Mouse (Mus musculus) right cerebral cortex, adult 2 months (tissue): ENCODE measurements around the gene C530025M09Rik.

Source experiments
- DNase-seq, 2 experiments: peaks; one replicate each; pipeline ENCODE4 v3.0.0; 2021 to 2022; ENCODE audit warnings: low spot score in 2 of 2

The C530025M09Rik gene

DNA sequence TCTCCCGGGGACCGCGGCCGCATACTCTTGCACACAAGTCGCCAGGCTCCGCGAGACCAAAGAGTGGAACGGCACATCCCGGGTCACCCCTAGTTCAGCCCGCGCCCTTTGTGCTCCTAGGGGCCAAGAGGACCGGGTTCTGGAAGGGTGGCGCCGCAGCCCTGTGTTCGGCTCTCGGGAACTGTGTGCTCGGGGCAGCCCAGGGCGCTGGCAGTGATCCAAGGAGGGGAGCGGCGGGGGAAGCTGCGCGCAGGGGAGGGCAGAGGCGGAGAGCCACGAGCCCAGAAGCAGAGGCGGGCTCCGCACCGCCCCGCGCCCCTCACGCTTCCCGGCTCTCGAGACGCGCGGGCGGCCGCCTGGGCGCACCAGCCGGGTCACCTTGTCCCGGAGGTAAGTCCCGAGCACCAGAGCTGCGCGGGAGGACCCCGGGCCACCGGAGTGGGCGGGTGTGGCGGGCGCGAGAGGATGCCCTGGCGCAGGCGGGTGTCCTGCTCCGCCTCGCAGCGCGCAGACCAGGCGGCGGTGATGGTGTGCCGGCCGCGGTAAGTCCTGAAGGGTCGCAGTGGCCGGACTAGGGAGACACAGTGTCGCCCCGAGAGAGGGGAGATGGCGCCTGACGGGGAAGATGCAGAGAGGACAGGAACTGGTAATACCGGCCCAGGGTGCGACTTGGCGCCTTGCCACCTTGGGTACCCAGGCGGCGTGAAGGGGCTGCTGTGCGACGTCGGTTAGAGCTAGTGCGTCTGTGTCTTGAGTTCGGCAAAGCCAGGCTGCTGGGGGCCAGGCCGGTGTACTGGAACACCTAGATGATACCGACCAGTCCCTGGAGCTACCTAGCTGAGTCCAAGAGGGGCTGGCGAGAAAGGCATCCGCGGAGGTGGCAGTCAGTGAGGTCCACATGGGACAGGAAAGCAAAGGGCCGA lies at the start of gene C530025M09Rik:
Gene C530025M09Rik, minus strand, starts transcription at position 678 of the 923 bp plus-strand sequence.
- peak; percentile 35 to 60 for DNase-seq

DNA sequence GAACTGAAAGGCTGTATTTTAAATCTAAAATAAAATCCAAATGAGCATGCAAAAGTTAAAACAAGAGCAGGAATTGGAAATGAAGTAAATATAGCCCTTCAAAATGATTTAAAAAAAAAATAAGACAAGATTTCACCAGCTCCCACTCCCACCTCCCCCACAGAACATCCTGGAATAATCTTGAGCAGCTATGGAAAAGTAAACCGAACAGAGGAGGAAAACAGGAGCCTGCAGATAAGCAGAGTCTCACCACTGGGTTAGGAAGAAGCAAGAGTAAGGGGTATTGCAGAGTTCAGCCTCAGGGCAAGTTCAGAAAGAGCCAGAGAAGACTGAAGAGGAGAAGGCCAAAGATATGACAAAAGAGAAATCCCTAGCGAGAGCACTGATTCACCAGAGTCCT lies 46.9 kb upstream of the C530025M09Rik start:
- peak; percentile 37 to 46 for DNase-seq

DNA sequence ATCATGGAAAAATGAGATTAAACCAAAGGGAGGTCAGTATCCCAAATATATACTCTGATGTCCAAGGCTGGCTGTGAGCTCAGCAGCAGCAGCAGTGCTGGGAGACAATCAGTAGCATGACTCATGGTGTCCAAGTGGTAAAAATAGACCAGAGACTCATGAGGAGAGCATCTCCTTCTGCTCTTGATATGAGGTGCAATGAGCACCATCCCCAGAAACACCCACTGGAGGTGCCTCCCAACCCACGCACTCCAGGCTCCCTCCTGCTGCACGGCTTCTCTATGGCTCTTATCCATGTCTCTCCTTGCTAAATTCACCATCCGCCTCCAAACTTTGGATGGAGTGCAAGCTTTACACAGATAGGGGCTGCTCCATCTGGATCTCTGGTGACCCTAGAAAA lies 42.3 kb upstream of the C530025M09Rik start:
- DNase-seq: peak; percentile 89 to 90

DNA sequence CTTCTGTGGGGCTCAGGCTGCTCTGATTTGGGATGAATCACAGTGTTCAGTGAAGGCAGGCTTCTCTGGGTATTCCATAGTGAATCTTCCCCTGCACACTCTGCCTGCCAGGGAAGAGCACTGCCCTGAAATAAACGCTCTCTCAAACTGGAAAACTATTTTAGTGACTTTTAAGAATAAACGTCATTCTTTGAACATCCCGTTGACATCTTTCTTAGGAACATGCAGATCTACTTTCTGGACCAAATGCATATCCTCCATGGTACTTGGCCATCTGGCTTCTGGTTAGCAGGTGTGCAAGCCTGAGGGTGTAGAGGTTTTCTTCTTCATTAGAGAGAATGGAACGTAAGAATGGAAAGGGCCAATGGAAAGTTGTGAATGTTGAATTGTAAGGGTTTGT lies 41.5 kb upstream of the C530025M09Rik start:
- peak; percentile 15 to 25 for DNase-seq

DNA sequence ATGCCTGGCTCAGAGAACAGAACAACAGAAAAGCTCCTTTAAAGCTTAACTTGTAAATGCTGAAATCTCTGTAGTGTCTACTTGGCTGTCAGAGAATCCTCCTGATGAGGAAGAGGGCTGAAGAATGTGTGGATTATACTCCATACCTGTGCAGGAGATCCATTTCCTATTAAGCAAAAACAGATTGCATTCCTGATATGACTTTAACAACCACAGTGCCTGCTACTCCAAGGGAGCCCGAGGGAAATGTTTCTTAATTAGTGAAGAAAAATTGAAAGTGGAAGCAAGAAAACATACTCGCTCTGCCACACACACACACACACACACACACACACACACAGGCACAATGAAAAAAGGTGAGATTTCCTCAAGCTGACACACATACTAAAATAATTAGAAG lies 39.5 kb upstream of the C530025M09Rik start:
- no peak for DNase-seq

DNA sequence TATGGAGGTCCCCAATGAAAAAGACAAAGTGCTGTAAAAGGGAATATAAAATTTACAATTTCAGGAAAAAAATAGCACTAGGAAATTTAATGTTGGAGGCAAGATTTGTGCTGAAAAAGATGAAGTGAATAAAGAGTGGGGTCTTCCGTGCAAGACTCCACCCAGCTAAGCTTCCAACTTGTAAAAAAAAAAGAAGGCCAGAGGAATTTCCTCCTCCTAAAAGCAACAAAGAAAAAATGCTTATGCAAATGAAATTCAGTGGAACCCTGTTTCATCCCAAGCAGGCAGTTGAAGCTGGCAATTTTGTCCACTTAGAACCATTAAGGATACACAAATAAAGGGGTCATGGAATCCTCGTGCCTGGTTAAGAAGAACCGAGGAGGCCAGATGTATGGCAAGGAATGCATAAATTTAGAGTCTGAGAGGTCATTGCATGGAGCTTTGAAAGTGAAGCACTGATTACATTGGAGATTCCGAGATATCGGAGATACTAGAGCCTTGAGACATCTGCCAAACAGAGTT lies 35.0 kb upstream of the C530025M09Rik start:
- DNase-seq: no peak

DNA sequence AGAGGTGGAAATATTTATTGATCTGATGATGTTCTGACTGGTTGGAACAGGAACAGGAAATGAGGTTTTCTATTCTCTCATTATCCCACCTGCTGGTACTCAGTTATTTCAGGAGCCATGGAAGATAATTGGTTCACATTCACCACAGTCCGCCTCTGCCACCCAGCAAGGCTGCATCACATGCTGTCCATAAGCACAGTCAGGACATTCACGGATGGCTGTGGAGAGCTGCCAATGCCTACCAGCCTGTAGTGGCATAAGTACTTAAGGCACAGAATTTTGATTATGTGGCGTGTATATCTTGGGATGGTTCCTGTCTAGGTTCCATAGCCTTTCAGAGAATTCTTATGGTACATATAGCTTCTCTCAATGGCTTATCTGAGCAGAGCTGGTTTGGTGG lies 30.0 kb upstream of the C530025M09Rik start:
- peak in 1 of 2 experiments; percentile 39 for DNase-seq

DNA sequence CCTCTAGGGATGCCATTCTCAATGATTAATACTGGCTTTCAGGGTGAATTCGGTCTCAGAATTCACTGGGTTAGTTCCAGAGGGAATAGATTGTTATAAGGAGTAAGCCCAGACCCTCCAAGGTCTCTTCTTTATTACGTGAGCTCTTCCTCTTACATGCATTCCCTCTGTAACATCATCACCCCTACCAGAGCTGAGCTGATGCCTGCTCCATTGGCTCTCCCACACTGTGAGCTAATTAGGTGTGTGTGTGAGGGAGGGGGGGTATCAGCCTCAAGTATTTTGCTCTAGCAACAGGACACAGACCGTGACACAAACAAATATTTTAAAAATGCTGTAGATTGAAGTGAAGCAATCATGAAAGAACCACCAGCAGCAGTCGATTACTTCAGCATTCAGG lies 17.8 kb upstream of the C530025M09Rik start:
- no peak for DNase-seq

DNA sequence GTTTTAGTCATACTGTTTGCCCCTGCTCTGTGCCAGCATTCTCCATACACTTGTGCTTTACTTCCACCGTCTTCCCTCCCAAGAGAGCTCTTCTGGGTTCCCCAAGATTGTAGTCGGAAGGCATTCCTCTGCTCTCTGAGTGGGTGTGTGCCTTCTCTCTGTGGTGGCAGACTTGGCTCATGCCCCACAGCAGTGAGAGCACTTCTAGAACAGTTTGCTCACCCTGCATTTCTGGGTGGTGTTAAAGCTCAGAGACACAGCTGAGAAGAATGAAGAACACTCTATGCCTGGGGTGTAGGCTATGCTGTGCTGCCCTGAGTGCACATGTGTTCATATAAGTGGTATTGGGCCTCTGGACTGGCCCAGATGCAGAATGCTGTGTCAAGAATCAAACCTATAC lies 13.6 kb upstream of the C530025M09Rik start:
- DNase-seq: peak; percentile 47 to 49

DNA sequence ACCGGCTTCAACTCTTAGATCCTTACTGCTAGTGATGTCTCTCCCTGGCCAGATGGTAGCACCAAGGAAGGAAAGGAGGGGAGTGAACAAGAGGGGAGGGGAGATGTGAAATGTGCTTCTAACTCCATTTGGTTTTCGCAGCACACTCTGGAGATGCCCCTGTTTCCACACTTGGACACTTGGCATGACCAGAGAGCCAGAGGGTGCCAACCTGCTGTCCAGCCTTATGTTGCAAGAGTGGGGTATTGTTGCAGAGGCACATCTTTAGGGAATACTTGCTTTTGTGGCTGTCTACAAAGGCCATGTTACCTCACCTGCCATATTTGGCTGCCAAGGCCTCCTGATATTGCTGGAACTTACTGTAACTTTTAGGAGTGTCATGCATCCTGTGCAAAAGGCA lies 8.7 kb upstream of the C530025M09Rik start:
- DNase-seq: no peak

DNA sequence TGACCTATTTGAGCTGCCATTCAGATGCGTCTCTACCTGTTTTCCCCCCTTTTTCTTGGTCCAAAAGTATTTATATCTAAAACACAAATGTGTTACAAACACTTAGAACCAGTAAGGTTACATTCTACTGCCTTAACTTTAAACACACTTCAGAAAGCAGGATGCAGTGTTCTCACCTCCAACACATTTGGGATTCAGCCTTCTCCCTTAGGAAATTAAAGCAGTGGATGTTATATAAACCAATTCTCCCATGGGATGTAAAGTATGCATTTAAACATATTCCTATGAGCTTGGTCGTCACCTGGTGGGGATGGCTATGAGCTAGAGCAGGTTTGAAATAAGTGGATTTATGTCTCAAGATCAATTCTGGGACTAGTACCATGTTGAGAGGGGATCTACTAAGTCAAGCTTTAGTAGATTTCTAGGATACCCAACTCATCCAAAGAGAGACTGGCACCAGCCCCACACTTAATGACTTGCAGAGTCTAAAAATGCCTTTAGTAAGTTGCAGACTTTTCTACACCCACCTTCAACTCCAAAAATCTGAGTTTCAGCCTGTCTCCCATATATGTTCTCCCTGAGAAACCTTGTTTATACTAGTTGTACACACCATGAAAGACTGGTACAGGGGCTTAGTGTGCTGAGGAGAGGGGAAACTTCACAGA lies 5.6 kb upstream of the C530025M09Rik start:
- DNase-seq: peak in 1 of 2 experiments; percentile 25

DNA sequence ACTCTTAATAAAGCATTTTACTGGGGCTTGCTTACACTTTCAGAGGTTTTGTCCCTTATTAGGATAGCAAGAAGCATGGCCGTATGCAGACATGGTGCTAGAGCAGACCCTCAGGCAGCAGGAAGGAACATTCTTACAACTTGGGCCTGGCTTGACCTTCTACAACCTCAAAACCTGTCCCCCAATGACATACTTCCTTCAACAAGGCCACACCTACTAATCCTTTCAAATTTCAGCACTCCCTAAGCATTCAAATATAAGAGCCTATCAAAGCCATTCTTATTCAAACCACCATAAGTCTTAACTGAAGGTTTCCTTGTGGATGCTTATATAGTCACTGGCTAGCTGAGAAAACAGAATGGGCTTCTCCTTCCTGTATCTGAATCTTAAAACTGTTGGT lies 4.1 kb upstream of the C530025M09Rik start:
- DNase-seq: no peak

DNA sequence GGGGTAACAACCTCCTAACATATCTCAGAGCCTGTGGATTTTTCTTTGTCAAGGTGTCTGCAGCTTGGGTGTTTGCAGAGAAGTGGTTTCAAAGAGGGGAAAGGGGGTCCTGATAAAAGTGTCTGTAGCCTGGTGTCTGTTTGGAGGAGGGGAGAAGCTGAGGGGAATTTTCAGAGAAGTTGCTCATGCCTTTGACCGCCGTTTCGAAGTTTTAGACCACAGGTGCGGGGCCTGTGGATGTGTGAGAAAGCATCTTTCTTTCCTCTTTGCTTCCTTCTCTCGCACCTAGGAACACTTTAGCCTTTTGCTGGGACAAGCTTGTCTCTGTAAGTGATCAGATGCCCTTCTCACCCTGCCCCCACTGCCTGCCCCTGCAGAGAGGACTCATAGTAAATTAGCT lies 1.3 kb upstream of the C530025M09Rik start:
- DNase-seq: no peak

DNA sequence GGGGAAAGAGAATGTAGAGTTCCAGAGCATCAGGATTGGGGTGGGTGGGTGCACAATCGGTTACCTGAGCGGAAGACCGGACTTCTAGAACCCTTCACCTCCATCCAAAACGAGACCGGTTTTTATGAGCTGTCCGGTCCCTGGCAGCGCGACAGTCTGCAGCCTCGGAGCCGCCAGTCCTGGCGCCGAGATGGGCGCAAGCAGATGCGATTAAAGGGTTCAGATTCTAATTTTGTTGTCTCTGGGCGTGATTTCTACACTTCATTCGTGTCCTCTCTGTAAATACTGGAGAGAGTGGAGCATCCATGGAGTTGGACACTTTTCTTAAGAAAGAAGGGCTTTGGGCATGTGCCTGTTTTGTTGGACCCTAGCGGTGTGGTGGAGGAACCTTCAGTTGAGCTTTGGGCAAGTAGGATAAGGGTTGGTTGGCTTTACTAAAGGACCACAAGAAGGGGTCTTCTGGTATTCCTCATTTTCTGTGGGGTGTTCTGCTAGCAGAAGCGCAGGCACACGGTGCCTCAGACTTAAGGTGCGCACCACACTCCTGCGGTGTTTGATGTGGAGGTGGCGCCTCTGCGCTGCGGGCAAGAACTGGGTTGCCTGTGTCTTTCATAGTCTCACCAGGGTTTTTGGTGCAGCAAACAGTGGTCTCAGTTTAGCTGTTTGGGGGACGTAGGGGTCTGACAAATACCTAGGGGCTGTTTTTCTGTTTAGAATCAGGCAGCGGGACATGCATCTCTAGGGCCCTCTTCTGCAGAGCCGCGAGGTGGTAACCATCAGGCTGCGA lies 639 bp upstream of the C530025M09Rik start:
- peak; percentile 54 to 66 for DNase-seq

DNA sequence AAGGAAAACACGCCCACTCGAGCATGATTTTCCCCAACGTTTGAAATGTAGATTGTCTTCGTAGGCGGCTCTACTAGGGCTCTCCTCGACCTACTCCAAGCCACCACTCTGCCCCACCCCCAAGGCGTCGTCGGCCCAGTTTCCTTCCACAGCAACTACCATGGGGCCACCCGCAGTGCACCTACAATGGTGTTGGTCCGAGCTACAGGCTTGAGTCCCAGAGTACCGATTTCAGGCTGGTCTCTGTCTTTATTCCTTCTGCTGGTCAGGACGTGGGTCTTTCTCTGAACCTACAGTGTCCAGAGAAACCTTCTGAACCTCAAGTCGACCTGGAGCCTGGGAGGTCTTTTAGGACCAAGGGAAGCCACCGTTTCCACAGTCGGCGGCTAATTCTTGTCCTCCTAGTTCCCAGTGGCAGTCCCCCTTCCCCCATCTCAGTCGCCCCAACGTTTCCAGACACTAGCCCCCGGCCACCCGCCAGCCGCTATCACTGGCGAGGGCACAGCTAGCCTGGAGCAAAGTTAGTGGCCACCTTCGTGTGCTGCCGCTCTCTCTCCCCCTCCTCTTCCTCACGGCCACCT lies 968 bp downstream of the C530025M09Rik start:
- DNase-seq: peak; percentile 41 to 49

DNA sequence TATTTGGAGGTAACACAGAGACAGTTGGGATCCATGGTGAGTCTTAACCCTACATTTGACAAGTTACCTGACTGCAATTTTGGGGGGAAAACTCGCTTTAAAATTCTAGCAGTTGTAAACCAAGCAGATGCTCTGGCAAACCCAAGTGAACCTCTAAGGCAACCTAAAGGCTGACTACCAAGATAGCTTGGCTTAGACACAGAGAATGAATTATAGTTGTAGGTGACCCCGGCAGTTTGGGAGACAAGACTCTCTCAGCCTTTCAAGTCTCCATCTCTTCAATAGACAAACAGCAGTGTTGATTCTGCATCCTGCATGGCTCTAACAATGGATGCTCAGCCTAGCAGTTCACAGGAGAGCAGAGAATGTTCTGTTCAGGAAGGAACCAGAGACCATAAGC lies 2.1 kb downstream of the C530025M09Rik start, which contains the start of gene Syndig1:
Gene Syndig1, plus strand, starts transcription at position 301 of the 400 bp plus-strand sequence.
- DNase-seq: no peak

DNA sequence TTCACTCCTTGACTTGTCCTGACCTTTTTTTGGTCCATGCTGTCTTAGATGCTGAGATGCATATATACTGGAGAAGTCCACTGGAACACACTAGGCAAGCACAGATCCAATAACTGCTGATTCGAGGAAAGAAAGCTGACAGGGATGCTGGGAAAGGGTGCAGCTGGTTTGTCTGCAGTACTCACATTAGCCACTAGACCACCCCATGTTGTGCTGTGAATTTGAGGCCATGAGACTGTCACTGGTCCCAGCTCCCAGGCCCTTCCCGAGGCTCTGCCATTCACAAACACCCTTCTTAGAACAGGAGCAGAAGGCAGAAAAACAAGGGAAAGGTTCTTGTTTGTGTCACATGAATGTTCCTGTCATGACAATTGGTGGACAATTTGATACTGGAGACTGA lies 10.8 kb downstream of the C530025M09Rik start:
- DNase-seq: no peak

DNA sequence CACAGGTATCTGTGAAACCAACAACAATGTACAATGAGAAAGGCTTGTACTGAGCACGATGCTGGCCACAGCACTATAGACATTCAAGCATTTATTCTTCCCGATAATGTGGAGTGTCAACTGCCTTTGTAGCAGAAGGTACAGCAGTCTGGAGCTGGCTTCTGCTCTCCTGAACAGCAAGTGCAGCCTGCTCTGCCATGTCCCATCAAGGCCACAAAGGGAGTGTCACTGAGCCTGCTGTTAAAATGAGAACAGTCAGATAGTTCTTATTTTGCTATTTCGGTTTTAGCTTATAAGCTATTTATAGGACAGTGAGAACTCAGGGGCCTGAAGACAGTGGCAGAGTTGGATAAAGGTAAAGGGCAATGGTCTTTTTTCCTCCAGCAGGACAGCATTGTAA lies 11.3 kb downstream of the C530025M09Rik start:
- no peak for DNase-seq

DNA sequence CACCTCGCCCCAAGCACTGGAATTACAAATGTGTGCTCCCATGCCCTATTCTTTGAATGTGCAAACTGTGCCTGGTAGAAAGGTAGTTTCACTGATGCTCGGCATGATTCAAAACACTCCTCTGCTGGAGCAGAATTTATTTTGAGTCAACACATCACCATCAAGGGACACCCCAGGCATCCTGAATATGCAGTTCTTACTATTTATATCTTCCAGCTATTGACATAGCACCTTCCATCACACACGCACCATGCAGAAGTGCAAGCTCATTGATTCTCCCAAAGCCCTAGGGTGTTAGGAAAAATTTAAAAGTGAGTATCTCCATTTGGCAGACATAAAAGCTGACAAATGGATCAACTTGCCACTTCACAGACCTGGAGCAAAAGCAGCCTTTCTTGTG lies 12.6 kb downstream of the C530025M09Rik start:
- no peak for DNase-seq

DNA sequence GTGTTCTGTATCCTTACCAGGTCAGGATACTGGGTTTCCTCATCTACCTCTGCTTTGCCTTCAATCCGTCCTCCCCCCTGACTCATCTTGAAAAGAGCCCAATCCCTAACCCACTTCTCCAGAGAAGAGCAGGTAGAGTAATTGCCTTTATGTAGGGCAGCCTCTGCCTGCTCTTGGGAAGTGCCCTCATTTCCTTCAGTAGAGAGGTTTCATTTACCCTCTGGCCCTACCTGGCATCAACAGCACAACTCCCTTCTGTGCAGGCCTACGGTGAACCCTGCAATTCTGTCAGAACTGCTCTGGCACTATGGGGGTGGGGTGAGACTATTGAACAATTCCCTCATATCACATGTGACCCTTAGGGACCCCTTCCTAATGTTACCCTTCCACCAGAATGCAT lies 18.1 kb downstream of the C530025M09Rik start:
- DNase-seq: no peak

DNA sequence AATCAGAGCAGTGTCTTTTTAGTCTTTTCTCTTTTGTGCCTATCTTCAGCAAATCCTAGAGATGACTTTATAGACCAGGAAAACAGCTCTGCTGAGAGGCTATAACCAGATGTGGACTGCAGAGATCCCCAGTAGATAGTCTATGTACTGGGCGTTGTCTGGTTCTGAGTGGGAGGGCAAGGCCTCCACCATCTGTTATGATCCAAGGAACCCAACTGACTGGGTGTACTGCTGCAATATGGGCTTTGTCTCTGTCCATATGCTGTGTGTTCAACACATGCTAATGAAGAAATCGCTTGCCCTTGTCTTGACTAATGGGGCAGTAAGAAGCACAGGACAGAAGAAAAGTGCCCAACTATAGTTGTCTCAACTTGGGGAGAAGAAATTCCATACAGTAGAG lies 25.8 kb downstream of the C530025M09Rik start:
- DNase-seq: no peak
